Mouse (Mus musculus): ENCODE measurements around the gene Fbl. TPM values are rescaled to one million over a fixed set of nuclear protein-coding genes. Genes with fewer than 3 reads are reported as not detected.

Gene Fbl
- polyA plus RNA-seq, 1 experiment from 2014 or later, result 32.3 TPM

DNA sequence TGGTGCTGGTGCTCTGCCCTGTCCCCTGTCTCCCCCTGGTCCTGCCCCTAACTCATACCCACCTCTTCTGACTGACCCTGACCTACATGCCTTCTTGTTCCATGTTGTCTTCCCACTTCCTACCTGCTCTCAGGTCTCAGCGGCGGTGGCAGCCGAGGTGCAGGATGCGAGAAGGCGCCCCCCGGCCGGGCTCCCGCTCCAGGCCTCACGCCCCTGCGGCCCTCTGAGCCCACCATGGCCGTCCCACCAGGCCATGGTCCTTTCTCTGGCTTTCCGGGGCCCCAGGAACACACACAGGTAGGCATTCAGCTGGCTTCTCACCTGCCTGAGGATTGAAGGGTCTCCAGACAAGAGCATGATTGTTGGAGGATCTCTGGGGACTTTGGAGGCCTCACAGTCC lies 11.9 kb downstream of the Fbl start:
- no peak for ATAC-seq (replicated peaks; ENCODE audit: insufficient number of reproducible peaks, low FRiP score, low TSS enrichment)
- H3K9ac ChIP-seq (ENCODE audit: low read depth, low read length), result no peak overlapping the region
- peaks cover 4% of the 10 kb centered on the region for H3K4me1 ChIP-seq (ENCODE audit: control insufficient read depth, insufficient read depth, low read length)
- H3K36me3 ChIP-seq (ENCODE audit: control insufficient read depth, insufficient read depth, low read length), result peaks cover 46% of the 10 kb centered on the region
- H3K4me3 ChIP-seq (ENCODE audit: low read depth, low read length), result no peak overlapping the region
- no peak overlapping the region for H3K27ac ChIP-seq (ENCODE audit: low read depth, low read length)
- no peak overlapping the region for H3K4me2 ChIP-seq
- no peaks in the 10 kb centered on the region for H3K9me3 ChIP-seq (replicated peaks; ENCODE audit: control insufficient read depth, low read length)
- no peaks in the 10 kb centered on the region for H3K27me3 ChIP-seq (ENCODE audit: control insufficient read depth, insufficient read depth, low read length)
- 95% methylated on average over 12 of the region's 12 CpGs for WGBS (ENCODE audit: insufficient replicate concordance)

DNA sequence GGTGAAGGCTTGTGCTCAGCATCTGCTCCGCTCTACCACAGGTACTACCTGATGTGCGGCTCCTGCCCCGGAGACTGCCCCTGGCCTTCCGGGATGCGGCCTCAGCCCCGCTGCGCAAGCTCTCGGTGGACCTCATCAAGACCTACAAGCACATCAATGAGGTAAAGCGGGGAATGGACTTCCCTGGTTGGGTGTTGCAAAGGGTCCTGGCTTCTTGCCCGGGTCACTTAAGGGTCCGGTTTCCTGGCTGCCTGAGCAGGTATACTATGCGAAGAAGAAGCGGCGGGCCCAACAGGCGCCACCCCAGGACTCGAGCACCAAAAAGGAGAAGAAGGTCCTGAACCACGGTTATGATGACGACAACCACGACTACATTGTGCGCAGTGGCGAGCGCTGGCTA lies 12.8 kb downstream of the Fbl start:
- H3K36me3 ChIP-seq (ENCODE audit: control insufficient read depth, insufficient read depth, low read length), result peaks cover 54% of the 10 kb centered on the region
- H3K4me3 ChIP-seq (ENCODE audit: low read depth, low read length), result no peak overlapping the region
- no peaks in the 10 kb centered on the region for H3K9me3 ChIP-seq (replicated peaks; ENCODE audit: control insufficient read depth, low read length)
- no peak for ATAC-seq (replicated peaks; ENCODE audit: insufficient number of reproducible peaks, low FRiP score, low TSS enrichment)
- no peak overlapping the region for H3K9ac ChIP-seq (ENCODE audit: low read depth, low read length)
- H3K27me3 ChIP-seq (ENCODE audit: control insufficient read depth, insufficient read depth, low read length), result no peaks in the 10 kb centered on the region
- whole genome bisulfite sequencing (ENCODE audit: insufficient replicate concordance), result 97% methylated on average over 22 of the region's 22 CpGs
- no peak overlapping the region for H3K27ac ChIP-seq (ENCODE audit: low read depth, low read length)
- peaks cover 4% of the 10 kb centered on the region for H3K4me1 ChIP-seq (ENCODE audit: control insufficient read depth, insufficient read depth, low read length)
- no peak overlapping the region for H3K4me2 ChIP-seq

DNA sequence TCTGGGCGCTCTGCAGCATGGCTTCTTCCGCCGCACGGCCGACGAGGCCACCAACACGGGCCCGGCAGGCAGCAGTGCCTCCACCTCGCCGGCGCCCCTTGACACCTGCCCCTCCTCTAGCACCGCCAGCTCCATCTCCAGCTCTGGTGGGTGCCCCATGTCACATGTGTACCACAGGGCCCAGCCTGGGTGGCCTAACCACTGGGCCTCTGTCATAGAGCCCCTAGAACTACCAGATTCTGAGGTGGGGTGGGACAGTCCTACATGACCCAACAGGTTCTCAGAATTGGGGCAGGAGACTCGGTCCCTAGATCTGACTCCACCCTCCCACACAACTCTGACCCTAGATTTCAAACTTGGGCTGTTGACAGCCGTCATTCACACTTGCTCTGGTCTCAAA lies 16.4 kb downstream of the Fbl start:
- Histone ChIP-seq H3K4me2 (no peak overlapping the region), H3K4me3 (ENCODE audit: low read depth, low read length) (no peak overlapping the region), H3K27ac (ENCODE audit: low read depth, low read length) (no peak overlapping the region), H3K9ac (ENCODE audit: low read depth, low read length) (no peak overlapping the region), H3K4me1 (ENCODE audit: control insufficient read depth, insufficient read depth, low read length) (peaks cover 3% of the 10 kb centered on the region), H3K9me3 (replicated peaks; ENCODE audit: control insufficient read depth, low read length) (no peaks in the 10 kb centered on the region), H3K27me3 (ENCODE audit: control insufficient read depth, insufficient read depth, low read length) (no peaks in the 10 kb centered on the region), H3K36me3 (ENCODE audit: control insufficient read depth, insufficient read depth, low read length) (peaks cover 76% of the 10 kb centered on the region)
- peak; percentile 46; the same call in 1 of the 2 replicates for ATAC-seq (replicated peaks; ENCODE audit: insufficient number of reproducible peaks, low FRiP score, low TSS enrichment)
- WGBS (ENCODE audit: insufficient replicate concordance), result 89% methylated on average over 14 of the region's 14 CpGs

GRCm38 (mm10) chr7:28186631-28187030 lies 17.1 kb downstream of the Fbl start:
- H3K27me3 ChIP-seq (ENCODE audit: control insufficient read depth, insufficient read depth, low read length), result no peaks in the 10 kb centered on the region
- H3K4me3 ChIP-seq (ENCODE audit: low read depth, low read length), result no peak overlapping the region
- H3K9ac ChIP-seq (ENCODE audit: low read depth, low read length), result no peak overlapping the region
- peaks cover 77% of the 10 kb centered on the region for H3K36me3 ChIP-seq (ENCODE audit: control insufficient read depth, insufficient read depth, low read length)
- no peak overlapping the region for H3K4me2 ChIP-seq
- H3K4me1 ChIP-seq (ENCODE audit: control insufficient read depth, insufficient read depth, low read length), result no peaks in the 10 kb centered on the region
- no peak overlapping the region for H3K27ac ChIP-seq (ENCODE audit: low read depth, low read length)
- H3K9me3 ChIP-seq (replicated peaks; ENCODE audit: control insufficient read depth, low read length), result no peaks in the 10 kb centered on the region
- 87% methylated on average over 8 of the region's 8 CpGs for WGBS (ENCODE audit: insufficient replicate concordance)
- ATAC-seq (replicated peaks; ENCODE audit: insufficient number of reproducible peaks, low FRiP score, low TSS enrichment), result peak; percentile 20; the same call in 1 of the 2 replicates

GRCm38 (mm10) chr7:28191489-28191888 lies 22.0 kb downstream of the Fbl start:
- H3K27ac ChIP-seq (ENCODE audit: low read depth, low read length), result no peak overlapping the region
- no peaks in the 10 kb centered on the region for H3K9me3 ChIP-seq (replicated peaks; ENCODE audit: control insufficient read depth, low read length)
- H3K4me2 ChIP-seq, result no peak overlapping the region
- H3K36me3 ChIP-seq (ENCODE audit: control insufficient read depth, insufficient read depth, low read length), result peaks cover 45% of the 10 kb centered on the region
- 95% methylated on average over 3 of the region's 3 CpGs for WGBS (ENCODE audit: insufficient replicate concordance)
- no peak overlapping the region for H3K4me3 ChIP-seq (ENCODE audit: low read depth, low read length)
- no peaks in the 10 kb centered on the region for H3K27me3 ChIP-seq (ENCODE audit: control insufficient read depth, insufficient read depth, low read length)
- ATAC-seq (replicated peaks; ENCODE audit: insufficient number of reproducible peaks, low FRiP score, low TSS enrichment), result no peak
- no peaks in the 10 kb centered on the region for H3K4me1 ChIP-seq (ENCODE audit: control insufficient read depth, insufficient read depth, low read length)
- no peak overlapping the region for H3K9ac ChIP-seq (ENCODE audit: low read depth, low read length)

- Histone ChIP-seq H3K9me3 (replicated peaks; ENCODE audit: control insufficient read depth, low read length) (no peaks in the 10 kb centered on the region), H3K4me1 (ENCODE audit: control insufficient read depth, insufficient read depth, low read length) (no peaks in the 10 kb centered on the region), H3K36me3 (ENCODE audit: control insufficient read depth, insufficient read depth, low read length) (peaks cover 42% of the 10 kb centered on the region), H3K9ac (ENCODE audit: low read depth, low read length) (no peak overlapping the region), H3K4me2 (no peak overlapping the region), H3K27me3 (ENCODE audit: control insufficient read depth, insufficient read depth, low read length) (no peaks in the 10 kb centered on the region), H3K27ac (ENCODE audit: low read depth, low read length) (no peak overlapping the region), H3K4me3 (ENCODE audit: low read depth, low read length) (no peak overlapping the region)
- ATAC-seq (replicated peaks; ENCODE audit: insufficient number of reproducible peaks, low FRiP score, low TSS enrichment), result no peak
- WGBS (ENCODE audit: insufficient replicate concordance), result 92% methylated on average over 1 of the region's 1 CpGs
Measured at GRCm38 (mm10) chr7:28191903-28192302, 22.4 kb downstream of the Fbl start.

- Histone ChIP-seq H3K27ac (ENCODE audit: low read depth, low read length) (no peak overlapping the region), H3K9ac (ENCODE audit: low read depth, low read length) (0 out of 2 replicates have a peak overlapping the region, but pooled peaks have one; percentile 10), H3K4me1 (ENCODE audit: control insufficient read depth, insufficient read depth, low read length) (no peaks in the 10 kb centered on the region), H3K36me3 (ENCODE audit: control insufficient read depth, insufficient read depth, low read length) (peaks cover 20% of the 10 kb centered on the region), H3K4me2 (no peak overlapping the region), H3K4me3 (ENCODE audit: low read depth, low read length) (no peak overlapping the region), H3K27me3 (ENCODE audit: control insufficient read depth, insufficient read depth, low read length) (no peaks in the 10 kb centered on the region), H3K9me3 (replicated peaks; ENCODE audit: control insufficient read depth, low read length) (no peaks in the 10 kb centered on the region)
- ATAC-seq (replicated peaks; ENCODE audit: insufficient number of reproducible peaks, low FRiP score, low TSS enrichment), result no peak
- 83% methylated on average over 5 of the region's 5 CpGs for WGBS (ENCODE audit: insufficient replicate concordance)
Measured at GRCm38 (mm10) chr7:28195414-28196098, 26.0 kb downstream of the Fbl start.

GRCm38 (mm10) chr7:28196528-28196927 lies 27.0 kb downstream of the Fbl start:
- Histone ChIP-seq H3K4me2 (no peak overlapping the region), H3K27me3 (ENCODE audit: control insufficient read depth, insufficient read depth, low read length) (no peaks in the 10 kb centered on the region), H3K27ac (ENCODE audit: low read depth, low read length) (no peak overlapping the region), H3K9ac (ENCODE audit: low read depth, low read length) (no peak overlapping the region), H3K4me3 (ENCODE audit: low read depth, low read length) (no peak overlapping the region), H3K36me3 (ENCODE audit: control insufficient read depth, insufficient read depth, low read length) (peaks cover 13% of the 10 kb centered on the region), H3K4me1 (ENCODE audit: control insufficient read depth, insufficient read depth, low read length) (no peaks in the 10 kb centered on the region), H3K9me3 (replicated peaks; ENCODE audit: control insufficient read depth, low read length) (no peaks in the 10 kb centered on the region)
- ATAC-seq (replicated peaks; ENCODE audit: insufficient number of reproducible peaks, low FRiP score, low TSS enrichment), result no peak
- WGBS (ENCODE audit: insufficient replicate concordance), result 82% methylated on average over 14 of the region's 14 CpGs

GRCm38 (mm10) chr7:28199054-28199453 lies 29.5 kb downstream of the Fbl start:
- no peak for ATAC-seq (replicated peaks; ENCODE audit: insufficient number of reproducible peaks, low FRiP score, low TSS enrichment)
- Histone ChIP-seq H3K4me3 (ENCODE audit: low read depth, low read length) (no peak overlapping the region), H3K4me1 (ENCODE audit: control insufficient read depth, insufficient read depth, low read length) (no peaks in the 10 kb centered on the region), H3K27me3 (ENCODE audit: control insufficient read depth, insufficient read depth, low read length) (no peaks in the 10 kb centered on the region), H3K4me2 (no peak overlapping the region), H3K27ac (ENCODE audit: low read depth, low read length) (no peak overlapping the region), H3K9me3 (replicated peaks; ENCODE audit: control insufficient read depth, low read length) (no peaks in the 10 kb centered on the region), H3K9ac (ENCODE audit: low read depth, low read length) (no peak overlapping the region), H3K36me3 (ENCODE audit: control insufficient read depth, insufficient read depth, low read length) (peaks cover 9% of the 10 kb centered on the region)
- 65% methylated on average over 4 of the region's 4 CpGs for WGBS (ENCODE audit: insufficient replicate concordance)
